Comparison of ENCODE assay signal across 8 mouse cellular contexts in the genomic region with DNA sequence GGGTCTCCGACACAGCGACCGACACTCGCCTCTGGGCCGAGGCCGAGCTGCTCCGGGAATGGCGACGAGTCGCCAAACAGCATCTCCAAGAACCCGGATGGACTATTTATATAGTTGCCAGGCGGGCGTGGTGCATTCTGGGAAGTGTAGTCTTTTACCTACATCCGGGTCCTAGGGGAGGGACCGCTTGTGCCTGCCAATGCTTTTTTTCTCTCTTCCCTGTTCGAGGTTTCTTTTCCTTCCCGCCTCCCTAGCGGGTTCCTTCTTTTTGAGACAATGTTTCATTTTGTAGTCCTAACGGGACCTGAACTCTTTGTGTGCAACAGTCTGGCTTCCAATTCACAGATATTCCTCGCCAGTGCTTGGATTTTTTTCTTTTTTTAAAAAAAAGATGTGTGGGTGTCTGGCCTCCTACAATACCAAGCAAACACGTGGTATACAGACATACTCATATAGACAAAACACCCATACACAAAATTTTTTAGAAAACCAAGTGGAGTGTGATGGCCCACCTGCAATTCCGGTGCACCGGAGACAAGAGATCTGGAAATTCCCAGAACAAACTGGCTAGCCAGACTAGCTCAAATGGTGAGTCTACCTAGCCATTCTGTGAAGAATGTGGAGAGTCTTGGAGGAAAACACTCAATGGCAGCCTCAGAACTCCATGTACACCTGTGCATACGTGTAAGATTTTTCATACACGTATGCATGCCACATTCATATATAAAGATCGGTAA. TPM values are rescaled to one million over a fixed set of nuclear protein-coding genes. Genes with fewer than 3 reads are reported as not detected.
DNase-seq lines count a peak whose midpoint lies in the region; ATAC-seq and TF ChIP-seq lines count a peak whose summit lies in the region.

A gene (minus strand): TSS at position 87 of the 737 bp plus-strand sequence.

- H3K9me3 ChIP-seq in embryonic facial prominence, embryonic 14.5 days (ENCODE audit: control insufficient read depth, low read length), result no peaks in the 10 kb centered on the region
- H3K9me3 ChIP-seq in limb, embryonic 14.5 days (ENCODE audit: control insufficient read depth, low read length), result no peaks in the 10 kb centered on the region
- H3K9me3 ChIP-seq in midbrain, postnatal 0 days (ENCODE audit: low read length), result no peaks in the 10 kb centered on the region

- H3K36me3 ChIP-seq in embryonic facial prominence, embryonic 14.5 days (ENCODE audit: control insufficient read depth, insufficient read depth, low read length), result peaks cover 11% of the 10 kb centered on the region; the same call in 1 of the 2 replicates
- peaks cover 19% of the 10 kb centered on the region for H3K36me3 ChIP-seq in limb, embryonic 14.5 days (ENCODE audit: control insufficient read depth, insufficient read depth, low read length)
- peaks cover 3% of the 10 kb centered on the region; the same call in 1 of the 2 replicates for H3K36me3 ChIP-seq in midbrain, postnatal 0 days (ENCODE audit: insufficient read depth, low read length)

- 15% methylated on average over 22 of the region's 26 CpGs for WGBS in embryonic facial prominence, embryonic 14.5 days
- WGBS in limb, embryonic 14.5 days, result 15% methylated on average over 24 of the region's 26 CpGs
- 13% methylated on average over 26 of the region's 26 CpGs for WGBS in midbrain, postnatal 0 days

- TF ChIP-seq POLR2A in limb, embryonic 14.5 days (IDR thresholded peaks at IDR 0.05; ENCODE audit: borderline replicate concordance, extremely low read depth, insufficient read depth, insufficient read length), result peak; percentile 98

- no peak for TF ChIP-seq CTCF in midbrain, postnatal 0 days (IDR thresholded peaks at IDR 0.05)

- H3K27me3 ChIP-seq in embryonic facial prominence, embryonic 14.5 days (replicated peaks; ENCODE audit: control insufficient read depth, insufficient read depth, low read length), result no peaks in the 10 kb centered on the region
- no peaks in the 10 kb centered on the region for H3K27me3 ChIP-seq in limb, embryonic 14.5 days (ENCODE audit: control insufficient read depth, insufficient read depth, low read length)
- H3K27me3 ChIP-seq in midbrain, postnatal 0 days (ENCODE audit: insufficient read depth, low read length), result no peaks in the 10 kb centered on the region

- ATAC-seq in embryonic facial prominence, embryonic 14.5 days (ENCODE audit: low read depth), result peak; percentile 92
- ATAC-seq in limb, embryonic 14.5 days (ENCODE audit: low FRiP score, low read depth), result peak; percentile 94
- peak; percentile 87 for ATAC-seq in midbrain, postnatal 0 days (ENCODE audit: low FRiP score)

- peak within 1 kb of the TSS; percentile 100 for H3K4me3 ChIP-seq in embryonic facial prominence, embryonic 14.5 days (ENCODE audit: low read depth, low read length)
- H3K4me3 ChIP-seq in limb, embryonic 14.5 days (replicated peaks; ENCODE audit: low read length), result peak within 1 kb of the TSS; percentile 99
- H3K4me3 ChIP-seq in midbrain, postnatal 0 days (ENCODE audit: low read depth, low read length), result peak within 1 kb of the TSS; percentile 98

- DNase-seq in 3T3-L1 (ENCODE audit: low read depth, low spot score), result peak; percentile 99
- DNase-seq in adrenal gland, postnatal 4 days (ENCODE audit: low spot score in 2 of 2), result peak; percentile 91 to 96
- peak; percentile 98 for DNase-seq in embryonic facial prominence, embryonic 14.5 days (ENCODE audit: low spot score)
- peak; percentile 100 for DNase-seq in heart, adult 8-10 months (ENCODE audit: low spot score)
- peak; percentile 99 for DNase-seq in kidney, adult 9 months
- peak; percentile 99 for DNase-seq in limb, embryonic 14.5 days (ENCODE audit: low spot score)
- peak; percentile 98 for DNase-seq in midbrain, postnatal 0 days (ENCODE audit: low spot score)
- DNase-seq in spleen, postnatal 14 days (ENCODE audit: low spot score in 2 of 2), result peak; percentile 96 to 97

- H3K4me2 ChIP-seq in embryonic facial prominence, embryonic 14.5 days (ENCODE audit: low read depth, low read length), result peak within 1 kb of the TSS; percentile 88
- H3K4me2 ChIP-seq in limb, embryonic 14.5 days (replicated peaks; ENCODE audit: low read depth, low read length, severe bottlenecking), result peak within 1 kb of the TSS; percentile 87
- peak within 1 kb of the TSS; percentile 69 for H3K4me2 ChIP-seq in midbrain, postnatal 0 days (ENCODE audit: low read depth, low read length, poor library complexity, severe bottlenecking)

- H3K27ac ChIP-seq in embryonic facial prominence, embryonic 14.5 days (replicated peaks; ENCODE audit: low read depth, low read length), result peak within 1 kb of the TSS; percentile 84
- H3K27ac ChIP-seq in limb, embryonic 14.5 days (replicated peaks; ENCODE audit: low read depth, low read length), result peak within 1 kb of the TSS; percentile 76
- peak within 1 kb of the TSS; percentile 91 for H3K27ac ChIP-seq in midbrain, postnatal 0 days (ENCODE audit: low read depth, low read length)

- peaks cover 18% of the 10 kb centered on the region for H3K4me1 ChIP-seq in embryonic facial prominence, embryonic 14.5 days (ENCODE audit: control insufficient read depth, insufficient read depth, low read length)
- H3K4me1 ChIP-seq in limb, embryonic 14.5 days (ENCODE audit: control insufficient read depth, insufficient read depth, low read length), result peaks cover 25% of the 10 kb centered on the region
- H3K4me1 ChIP-seq in midbrain, postnatal 0 days (ENCODE audit: insufficient read depth, low read length), result peaks cover 9% of the 10 kb centered on the region; the same call in 1 of the 2 replicates

- peak within 1 kb of the TSS; percentile 97 for H3K9ac ChIP-seq in embryonic facial prominence, embryonic 14.5 days (ENCODE audit: low read depth, low read length)
- peak within 1 kb of the TSS; percentile 93 for H3K9ac ChIP-seq in limb, embryonic 14.5 days (ENCODE audit: low read depth, low read length, severe bottlenecking)
- H3K9ac ChIP-seq in midbrain, postnatal 0 days (replicated peaks; ENCODE audit: low read length, poor library complexity, severe bottlenecking), result peak within 1 kb of the TSS; percentile 100

RNA-seq across cellular contexts. Expression of the gene that starts here (rescaled TPM):
- 100 to 1,000 TPM; 214 to 224 TPM for total RNA-seq in adrenal gland, postnatal 4 days (2021)
- polyA plus RNA-seq in embryonic facial prominence, embryonic 14.5 days (2014; fragmentation: Nextera tagmentation; extraction: Ambion mirVana), result 77.2 and 79.1 TPM in 2 replicates
- 100 to 1,000 TPM; 355 to 414 (median 370) TPM for total RNA-seq in heart, adult 8-10 months (2022)
- 163 and 180 TPM in 2 replicates for polyA plus RNA-seq in limb, embryonic 14.5 days (2012; rRNA removed)
- 86.7 and 95.6 TPM in 2 replicates for polyA plus RNA-seq in limb, embryonic 14.5 days (2014; fragmentation: Nextera tagmentation; extraction: Ambion mirVana)
- 103 and 118 TPM in 2 replicates for total RNA-seq in midbrain, postnatal 0 days (2014; rRNA removed)
- 154 and 158 TPM in 2 replicates for polyA plus RNA-seq in midbrain, postnatal 0 days (2015; fragmentation: Nextera tagmentation; extraction: Ambion mirVana)

Comparison
In these comparisons a context has a peak if more than half of its experiments do, and no peak if none do; other contexts are left out.
1. Peak in every context shown above with its lines: DNase-seq, ATAC-seq, H3K4me3 ChIP-seq and H3K27ac ChIP-seq.